Mouse (Mus musculus) urinary bladder, adult 18-20 months (tissue): ENCODE results near the gene 4933405O20Rik.

Source experiments
- DNase-seq, 2 experiments: peaks; one replicate each; pipeline ENCODE4 v3.0.0; 2022; ENCODE audit warnings: low spot score in 2 of 2, mixed read lengths in 2 of 2

4933405O20Rik gene

DNA sequence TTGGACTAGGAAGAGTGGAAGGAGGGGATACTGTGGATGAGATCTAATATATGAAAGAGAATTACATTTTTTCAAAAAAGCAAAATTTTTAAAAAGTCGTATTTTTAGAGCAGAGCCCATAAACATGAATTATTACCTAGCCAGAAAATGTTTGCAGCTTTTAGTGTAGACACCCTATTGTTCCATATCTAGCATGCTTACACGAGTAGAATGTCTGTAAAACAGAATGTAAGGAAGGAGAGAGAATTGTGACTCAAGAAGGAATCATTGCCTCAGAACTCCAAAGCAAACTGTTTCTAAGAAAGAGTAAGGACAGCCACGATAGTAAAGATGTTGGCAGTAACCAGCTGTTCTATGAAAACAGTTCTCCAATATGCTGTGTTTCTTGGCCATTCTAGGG, at the start of gene 4933405O20Rik:
Gene 4933405O20Rik, plus strand, starts transcription at position 301 of the 400 bp plus-strand sequence.
- DNase-seq: no peak

DNA sequence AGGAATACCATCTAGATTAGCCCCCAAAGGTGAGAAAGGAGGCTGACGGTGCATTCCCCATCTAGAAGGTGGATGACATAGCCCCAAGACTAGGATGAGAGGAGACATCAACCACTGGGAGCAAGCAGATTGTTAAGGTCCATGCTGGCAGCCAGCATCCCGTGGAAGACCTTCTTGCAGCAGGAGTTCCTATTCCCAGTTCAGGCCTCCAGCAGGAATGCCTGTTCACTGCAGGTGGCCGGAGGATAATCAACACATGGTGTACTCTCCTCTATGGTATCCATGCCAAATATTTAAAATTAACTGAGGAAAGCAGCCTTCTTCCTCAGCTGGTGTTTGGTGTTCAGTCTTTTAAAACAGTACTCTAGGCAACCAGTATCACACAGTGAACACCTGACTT, 49.4 kb upstream of the 4933405O20Rik start:
- no peak for DNase-seq

DNA sequence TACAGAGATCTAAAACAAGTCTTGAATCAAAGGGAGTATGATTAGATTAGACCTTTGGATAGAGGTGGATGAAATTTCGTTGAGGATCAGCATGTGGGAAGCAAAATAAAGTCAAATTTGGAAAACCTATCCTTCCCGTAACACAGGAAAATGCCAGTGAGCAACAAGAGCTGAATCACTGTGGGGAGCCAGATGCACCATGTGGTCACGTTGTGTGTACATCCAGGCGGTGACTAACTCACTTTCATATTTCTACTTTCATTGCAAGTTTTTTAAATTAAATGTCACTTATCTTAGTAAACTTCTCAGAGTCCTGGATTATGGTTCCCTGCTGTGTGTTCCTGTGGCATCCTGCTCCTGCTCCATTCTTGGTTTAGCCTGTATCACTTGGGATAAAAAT, 47.6 kb upstream of the 4933405O20Rik start:
- no peak for DNase-seq

GRCm38 (mm10) chr7:50562708-50563107, 36.3 kb upstream of the 4933405O20Rik start:
- no peak for DNase-seq

DNA sequence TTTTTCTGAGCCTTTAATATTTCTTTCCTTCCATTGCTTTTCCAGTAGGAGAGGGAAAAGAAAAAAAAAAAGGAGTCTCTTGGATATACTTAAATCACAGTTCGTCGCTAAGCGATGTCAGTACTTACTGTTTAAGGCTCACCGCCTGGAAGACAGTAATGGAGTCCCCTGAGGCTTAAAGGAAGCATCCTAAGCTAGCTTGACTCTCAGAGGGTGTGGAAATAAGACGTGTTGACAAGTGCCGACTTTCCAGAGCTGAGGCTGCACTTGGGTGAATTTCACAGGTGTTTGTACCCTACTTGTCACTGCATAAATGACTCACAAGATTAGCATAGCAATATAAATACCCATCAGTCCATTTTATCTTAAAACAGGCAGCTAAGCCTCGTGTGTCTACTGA, 25.1 kb upstream of the 4933405O20Rik start:
- DNase-seq: no peak

DNA sequence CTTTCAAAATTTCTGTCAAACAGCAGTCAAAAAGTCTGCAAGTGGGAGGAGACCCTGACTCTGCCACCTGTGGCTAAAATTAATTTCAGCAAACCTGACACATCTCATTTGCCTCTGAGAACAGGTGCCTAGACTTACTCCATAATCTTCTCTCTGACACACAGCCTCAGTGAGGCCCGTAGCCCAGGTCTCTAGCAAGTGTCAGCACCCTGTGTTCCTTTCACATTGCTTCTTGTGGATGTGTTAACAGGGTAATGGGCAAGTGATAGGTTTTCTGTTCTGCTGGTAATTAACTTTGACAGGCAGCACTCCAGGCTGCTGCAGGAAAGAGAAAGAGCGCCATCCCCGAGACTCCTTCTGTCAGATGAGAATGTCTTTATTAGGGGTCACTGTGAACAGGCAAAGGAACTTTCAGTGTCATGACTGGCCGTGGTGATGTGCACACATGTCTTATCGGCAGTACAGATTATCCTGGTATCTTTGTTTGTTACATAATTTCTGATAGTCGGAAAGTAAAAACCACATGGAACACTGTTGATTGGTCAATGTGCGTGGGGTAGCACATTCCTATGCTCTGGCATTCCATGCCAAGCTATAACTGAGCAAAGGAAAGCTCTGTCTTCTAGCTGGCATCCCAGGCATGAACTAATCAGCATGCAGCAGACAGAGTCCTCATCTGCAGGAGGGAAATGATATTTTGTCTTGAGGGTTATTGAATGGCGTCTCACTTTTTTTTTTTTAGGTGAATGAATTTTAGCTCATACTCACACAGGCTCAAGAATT, 10.2 kb upstream of the 4933405O20Rik start:
- DNase-seq: no peak

DNA sequence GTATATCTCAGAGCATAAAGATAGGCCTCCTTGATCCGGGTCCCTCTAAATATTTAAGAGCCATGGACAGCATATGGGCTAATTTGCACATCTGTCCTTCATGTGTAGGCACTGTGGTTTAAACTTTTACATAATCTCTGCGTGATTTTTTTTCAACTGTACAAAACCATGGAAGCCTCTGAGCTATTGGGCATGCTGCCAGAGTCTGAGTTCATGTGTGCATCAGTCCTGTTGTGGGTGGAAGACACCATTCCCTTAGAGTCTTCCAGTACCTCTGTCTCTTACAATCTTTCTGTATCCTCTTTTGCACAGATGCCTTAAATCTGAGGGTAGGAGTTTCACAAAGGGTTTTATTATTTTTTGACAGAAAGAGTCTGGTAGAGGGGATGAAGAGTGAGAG, 15.1 kb downstream of the 4933405O20Rik start:
- no peak for DNase-seq

- DNase-seq: no peak
These were observed 30.2 kb downstream of the 4933405O20Rik start for GRCm38 (mm10) chr7:50629186-50629585.

GRCm38 (mm10) chr7:50633147-50633546, 34.2 kb downstream of the 4933405O20Rik start:
- no peak for DNase-seq
